Mouse (Mus musculus) layer of hippocampus, postnatal 25 days (tissue): ENCODE data around the gene Rcc1l. TPM values are rescaled to one million over a fixed set of nuclear protein-coding genes. Genes with fewer than 3 reads are reported as not detected.

Experiments
- DNase-seq, 2 experiments: peaks; one replicate each; pipeline ENCODE4 v3.0.0; 2022; ENCODE audit warnings: mixed read lengths in 2 of 2, low spot score in 1 of 2; ENCODE audit errors: extremely low spot score in 1 of 2
- total RNA-seq, 2 experiments: library from RNA; stranded (reverse); gene quantifications; 2 replicates each; pipeline ENCODE4 v1.2.3; 2021

The Rcc1l gene
- total RNA-seq, 2 experiments from 2014 or later = 14.0 to 15.7 TPM

GRCm38 (mm10) chr5:134119481-134120120 is 57.0 kb downstream of the Rcc1l start:
- no peak for DNase-seq

GRCm38 (mm10) chr5:134118798-134119407 is 57.7 kb downstream of the Rcc1l start:
- DNase-seq = no peak

- no peak for DNase-seq
Observed at GRCm38 (mm10) chr5:134115639-134116259, 60.8 kb downstream of the Rcc1l start.

GRCm38 (mm10) chr5:134114981-134115380 is 61.6 kb downstream of the Rcc1l start:
- DNase-seq = no peak

- DNase-seq = no peak
Observed at GRCm38 (mm10) chr5:134105829-134106228, 70.7 kb downstream of the Rcc1l start.

GRCm38 (mm10) chr5:134102720-134103119 is 73.9 kb downstream of the Rcc1l start:
- DNase-seq = no peak

GRCm38 (mm10) chr5:134101883-134102282 is 74.7 kb downstream of the Rcc1l start:
- no peak for DNase-seq

- DNase-seq = no peak
Observed at GRCm38 (mm10) chr5:134101322-134101721, 75.3 kb downstream of the Rcc1l start.

- peak in 1 of 2 experiments; percentile 25 for DNase-seq
Observed at GRCm38 (mm10) chr5:134100232-134100771, 76.3 kb downstream of the Rcc1l start.

- DNase-seq = peak; percentile 93
Observed at GRCm38 (mm10) chr5:134099496-134100211, 76.9 kb downstream of the Rcc1l start, which contains the start of gene Castor2. TSS of gene Castor2 (plus strand) at chr5:134099711.

- DNase-seq = peak in 1 of 2 experiments; percentile 48
Observed at GRCm38 (mm10) chr5:134098976-134099375, 77.6 kb downstream of the Rcc1l start.

- DNase-seq = no peak
Observed at GRCm38 (mm10) chr5:134098341-134098902, 78.2 kb downstream of the Rcc1l start.

Other genes with a start within 250 kb of the Rcc1l start
- 10 to 100 TPM; 64.5 to 69.2 TPM for gene Castor2, start 77.1 kb downstream of the Rcc1l start, total RNA-seq
- 10 to 100 TPM; 14.8 to 15.4 TPM for gene Gtf2ird2, start 7.2 kb upstream of the Rcc1l start, total RNA-seq
- 1 to 10 TPM; 5.5 to 7.8 TPM for gene Ncf1, start 52.9 kb upstream of the Rcc1l start, total RNA-seq
- gene Gtf2i, start 138.0 kb upstream of the Rcc1l start, total RNA-seq = 100 to 1,000 TPM; 216 to 223 TPM